Mouse (Mus musculus) erythroblast, embryonic 14.5 days (primary cell): ENCODE results near the gene Dlg2.

Experiments used
- GATA1 ChIP-seq: IDR thresholded peaks from 2 replicates; pipeline ENCODE4 v1.6.1; 2012; ENCODE audit warnings: low read length, inconsistent platforms, mixed read lengths
- TAL1 ChIP-seq: IDR thresholded peaks from 3 replicates; pipeline ENCODE4 v1.6.1; 2012; ENCODE audit warnings: low read length, inconsistent platforms, mixed read lengths

DNA sequence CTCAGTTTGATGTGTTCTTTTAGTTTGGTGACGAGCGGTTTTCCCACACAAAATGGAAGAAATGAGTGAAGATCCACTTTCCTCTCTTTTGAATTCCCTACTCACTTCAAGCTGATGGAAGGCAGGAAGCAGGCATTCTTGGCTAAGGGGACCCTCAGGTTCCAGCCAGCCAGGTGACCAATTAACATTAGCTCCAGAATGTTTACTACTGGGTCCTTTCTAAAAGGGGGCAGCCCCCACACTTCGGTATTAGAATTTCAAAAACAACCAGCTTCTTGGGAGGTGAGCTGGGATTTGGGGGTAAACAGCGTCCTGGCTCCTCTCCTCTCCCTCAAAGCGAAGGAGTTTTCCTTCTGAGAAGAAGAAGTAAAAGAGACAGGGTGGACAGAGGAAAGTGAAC is 1703.6 kb downstream of the Dlg2 start:
- TF ChIP-seq TAL1 (no peak), GATA1 (no peak)
